Mouse (Mus musculus) CD4-positive helper T cell, adult 2 months (primary cell): ENCODE data around the gene Efcab9.

Experiments used
- DNase-seq: peaks from one replicate; pipeline ENCODE4 v3.0.0-alpha.2; 2012; ENCODE audit warnings: low read depth, missing footprints, low spot score

Efcab9 gene

GRCm38 (mm10) chr11:32556333-32556990, 24.6 kb upstream of the Efcab9 start:
- DNase-seq, result no peak

- peak; percentile 53 for DNase-seq
Observed at GRCm38 (mm10) chr11:32555103-32555689, 23.3 kb upstream of the Efcab9 start.

GRCm38 (mm10) chr11:32554141-32555091, 22.5 kb upstream of the Efcab9 start:
- DNase-seq, result peak; percentile 67

- DNase-seq, result peak; percentile 78
Observed at GRCm38 (mm10) chr11:32553311-32554140, 21.6 kb upstream of the Efcab9 start.

GRCm38 (mm10) chr11:32552401-32553090, 20.7 kb upstream of the Efcab9 start:
- no peak for DNase-seq

- DNase-seq, result no peak
Observed at GRCm38 (mm10) chr11:32551579-32552297, 19.9 kb upstream of the Efcab9 start.

- no peak for DNase-seq
Observed at GRCm38 (mm10) chr11:32551056-32551455, 19.2 kb upstream of the Efcab9 start.

GRCm38 (mm10) chr11:32550102-32550501, 18.2 kb upstream of the Efcab9 start:
- DNase-seq, result no peak

- no peak for DNase-seq
Observed at GRCm38 (mm10) chr11:32549236-32549635, 17.4 kb upstream of the Efcab9 start.

GRCm38 (mm10) chr11:32548240-32548639, 16.4 kb upstream of the Efcab9 start:
- no peak for DNase-seq

GRCm38 (mm10) chr11:32547391-32547947, 15.6 kb upstream of the Efcab9 start:
- DNase-seq, result no peak

- no peak for DNase-seq
Observed at GRCm38 (mm10) chr11:32546483-32546882, 14.6 kb upstream of the Efcab9 start.

GRCm38 (mm10) chr11:32545605-32546004, 13.7 kb upstream of the Efcab9 start:
- DNase-seq, result no peak

- no peak for DNase-seq
Observed at GRCm38 (mm10) chr11:32544497-32544896, 12.6 kb upstream of the Efcab9 start.

- no peak for DNase-seq
Observed at GRCm38 (mm10) chr11:32544041-32544440, 12.2 kb upstream of the Efcab9 start.

- DNase-seq, result peak; percentile 90
Observed at GRCm38 (mm10) chr11:32542687-32543411, 11.0 kb upstream of the Efcab9 start.

- DNase-seq, result peak; percentile 66
Observed at GRCm38 (mm10) chr11:32542181-32542580, 10.3 kb upstream of the Efcab9 start.

GRCm38 (mm10) chr11:32540463-32540862, 8.6 kb upstream of the Efcab9 start:
- DNase-seq, result no peak

- no peak for DNase-seq
Observed at GRCm38 (mm10) chr11:32539717-32540116, 7.8 kb upstream of the Efcab9 start.
